Mouse (Mus musculus) ES-E14 (cell line): ENCODE results near the gene Nfib.

Experiments used
- CHD2 ChIP-seq: IDR thresholded peaks from 2 replicates; pipeline ENCODE4 v1.6.1; 2014; ENCODE audit warnings: mild to moderate bottlenecking, low read depth, low read length, inconsistent platforms
- HCFC1 ChIP-seq: IDR thresholded peaks from 2 replicates; pipeline ENCODE4 v1.6.1; 2012; ENCODE audit warnings: low read length, inconsistent platforms, borderline replicate concordance; ENCODE audit not compliant: insufficient read depth
- ZC3H11A ChIP-seq: IDR thresholded peaks from 2 replicates; pipeline ENCODE4 v1.6.1; 2012; ENCODE audit warnings: low read depth, mild to moderate bottlenecking, inconsistent platforms, low read length, borderline replicate concordance

- TF ChIP-seq ZC3H11A, result no peak
- no peak for TF ChIP-seq HCFC1
- TF ChIP-seq CHD2, result no peak
These were observed 361.3 kb downstream of the Nfib start for GRCm38 (mm10) chr4:82344224-82344623.
